Mouse (Mus musculus) splenic B cell, adult 2 months (primary cell): Measurements from ENCODE around the gene Umad1.

Experiments
- DNase-seq: peaks from one replicate; pipeline ENCODE4 v3.0.0-alpha.2; 2011; ENCODE audit warnings: low read depth, low spot score
- H3K27me3 ChIP-seq: 2 replicates; pipeline ENCODE4 v1.6.1; 2012; ENCODE audit warnings: mild to moderate bottlenecking, low read length, moderate library complexity, mixed read lengths; ENCODE audit not compliant: control insufficient read depth, poor library complexity, insufficient read depth, severe bottlenecking
- H3K36me3 ChIP-seq: 2 replicates; pipeline ENCODE4 v1.6.1; 2012; ENCODE audit warnings: mild to moderate bottlenecking, low read length, moderate library complexity, mixed read lengths; ENCODE audit not compliant: control insufficient read depth, poor library complexity, insufficient read depth, severe bottlenecking

Gene Umad1

DNA sequence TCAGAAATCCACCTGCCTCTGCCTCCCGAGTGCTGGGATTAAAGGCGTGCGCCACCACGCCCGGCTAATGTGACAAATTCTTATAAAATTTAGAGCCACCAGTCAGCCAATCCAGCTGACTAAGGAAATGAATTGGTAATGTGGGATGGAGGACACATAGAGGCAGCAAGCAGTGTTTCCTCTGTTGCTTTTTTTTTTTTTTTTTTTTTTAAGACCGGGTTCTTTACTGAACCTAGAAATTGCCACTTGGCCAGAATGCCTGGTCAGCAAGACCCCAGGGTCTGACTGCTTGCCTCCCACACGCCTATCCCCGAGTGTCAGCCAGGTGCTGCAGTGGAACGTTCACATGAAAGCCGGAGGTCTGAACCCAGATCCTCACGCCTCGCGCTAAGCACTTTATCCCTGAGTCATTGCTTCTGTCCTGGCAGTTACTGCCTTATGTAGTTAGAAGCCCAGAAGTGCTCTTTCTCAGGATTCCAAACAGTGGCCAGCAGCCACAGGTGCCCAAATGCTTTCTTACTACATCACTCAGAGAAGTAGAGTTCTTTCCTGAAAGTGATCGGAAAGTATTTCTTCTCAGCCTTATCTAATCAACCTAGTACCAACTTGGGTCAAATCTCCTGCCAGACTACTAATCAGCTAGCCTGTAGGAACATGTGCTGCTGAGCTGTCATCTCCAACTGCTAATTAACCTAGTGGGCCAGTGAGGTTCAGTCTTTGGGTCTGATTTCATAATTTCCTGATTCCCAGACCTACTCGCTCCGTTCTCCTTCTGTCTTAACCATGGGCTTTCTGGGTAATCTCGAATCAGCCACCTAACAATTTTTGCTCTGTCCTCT, 225.6 kb downstream of the Umad1 start:
- Histone ChIP-seq H3K36me3 (no peaks in the 10 kb centered on the region), H3K27me3 (no peaks in the 10 kb centered on the region)
- DNase-seq: peak; percentile 22

DNA sequence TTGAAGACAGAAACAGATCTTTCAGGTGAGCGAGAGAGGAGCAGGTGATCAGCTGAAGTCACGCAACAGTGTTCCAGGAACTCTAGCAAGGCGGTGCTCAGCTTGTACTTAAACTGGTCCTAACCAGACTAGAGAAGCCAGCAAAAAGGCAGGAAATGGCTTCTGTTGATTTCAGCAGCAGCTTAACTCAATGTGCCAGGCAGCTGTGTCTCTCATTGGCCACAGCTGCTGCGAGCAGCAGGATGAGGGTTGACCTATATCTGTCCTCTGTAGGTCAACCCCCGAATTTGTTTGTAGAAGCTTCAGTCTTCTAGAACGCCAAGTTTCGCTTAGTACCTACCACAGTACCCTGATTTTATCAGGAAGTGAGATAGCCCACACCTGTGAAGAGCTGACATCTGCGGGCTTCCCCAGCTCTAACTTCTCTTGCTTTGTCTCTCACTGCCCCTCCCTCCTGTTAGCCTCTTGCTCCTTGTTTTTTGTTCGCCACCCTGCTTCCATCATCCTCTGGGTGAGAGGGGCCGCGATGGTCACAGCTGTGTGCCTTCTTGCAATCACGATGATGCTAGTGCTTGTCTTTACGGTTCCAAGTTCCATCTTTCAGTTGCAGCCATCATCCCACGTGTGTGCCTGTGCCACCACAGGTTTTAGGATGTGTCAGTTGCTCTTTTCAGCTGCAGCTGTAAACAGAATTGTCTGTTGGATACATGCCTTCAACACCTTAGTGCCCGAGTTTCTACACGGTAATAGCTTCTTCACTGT, 226.5 kb downstream of the Umad1 start:
- H3K36me3 ChIP-seq: no peaks in the 10 kb centered on the region
- no peaks in the 10 kb centered on the region for H3K27me3 ChIP-seq
- peak; percentile 91 for DNase-seq

DNA sequence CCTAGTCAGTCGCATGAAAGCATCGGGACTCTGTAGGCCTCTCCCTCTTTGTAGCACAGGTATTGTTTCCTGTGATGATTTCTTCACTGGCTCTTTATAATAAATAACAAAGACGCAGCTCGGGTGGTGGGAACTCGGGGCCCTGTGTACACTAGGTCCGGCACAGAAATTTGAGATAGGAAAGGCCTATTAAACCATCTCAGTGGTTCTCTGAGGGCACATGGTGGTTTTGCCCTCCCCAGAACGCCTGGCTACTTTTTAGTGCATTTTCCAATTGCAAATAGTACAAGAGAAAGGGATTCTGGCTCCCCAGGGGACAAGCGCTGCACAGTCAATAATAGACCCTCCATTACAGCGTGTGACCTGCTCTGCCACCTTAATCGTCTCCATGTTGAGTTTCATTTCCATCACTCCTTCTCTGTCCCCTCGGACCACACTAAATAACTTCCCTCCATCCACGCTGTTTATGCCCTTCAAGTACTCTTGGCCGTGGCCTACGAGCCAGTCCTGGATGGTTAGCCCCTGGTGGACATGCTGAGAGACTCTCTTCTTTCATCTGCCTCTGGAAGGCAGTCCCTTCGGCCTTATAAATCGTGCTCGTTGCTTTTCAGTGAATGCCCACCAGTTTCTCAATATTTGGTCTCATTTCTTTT, 227.4 kb downstream of the Umad1 start:
- no peaks in the 10 kb centered on the region for H3K36me3 ChIP-seq
- H3K27me3 ChIP-seq: no peaks in the 10 kb centered on the region
- DNase-seq: no peak

DNA sequence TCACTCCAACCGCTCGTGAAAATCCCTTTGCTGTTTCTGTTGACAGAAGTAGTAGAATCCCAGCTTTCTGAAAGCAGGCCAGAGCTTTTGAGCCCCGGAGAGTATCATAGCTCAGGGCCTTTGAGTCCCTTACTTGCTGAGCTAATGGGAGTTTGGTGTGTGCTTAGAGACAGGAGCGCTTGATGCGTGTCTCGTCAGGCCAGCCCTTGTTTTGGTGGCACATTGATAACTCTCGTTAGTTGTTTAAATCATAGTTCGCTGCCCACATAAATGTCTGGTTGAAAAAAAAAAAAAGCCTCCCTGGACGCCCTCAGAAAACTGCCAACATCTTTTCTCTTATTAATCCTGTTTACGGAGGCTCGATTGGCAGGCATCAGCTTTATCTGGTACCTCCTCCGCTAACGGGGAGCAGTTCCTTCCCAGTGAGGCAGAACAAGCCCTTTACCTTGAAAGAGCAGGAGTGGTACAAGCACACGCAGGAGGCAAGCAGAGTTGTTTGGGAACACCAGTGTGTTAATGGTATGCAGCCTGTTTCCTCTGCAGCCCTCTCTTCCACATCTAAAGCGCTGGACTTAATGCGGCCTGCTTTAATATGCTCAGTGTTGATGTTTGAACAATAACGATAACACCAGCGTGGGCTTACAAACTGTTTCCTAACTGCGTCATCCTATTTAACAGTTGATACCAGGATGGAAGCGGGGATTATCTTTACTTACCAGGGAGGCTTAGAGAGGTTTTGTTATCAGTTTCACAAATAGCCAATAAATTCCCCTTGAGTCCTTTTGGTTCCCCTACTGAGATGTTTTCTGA, 228.2 kb downstream of the Umad1 start:
- no peak for DNase-seq
- Histone ChIP-seq H3K36me3 (no peaks in the 10 kb centered on the region), H3K27me3 (no peaks in the 10 kb centered on the region)

- Histone ChIP-seq H3K36me3 (no peaks in the 10 kb centered on the region), H3K27me3 (no peaks in the 10 kb centered on the region)
- DNase-seq: no peak
Measured at GRCm38 (mm10) chr6:8488249-8488648, 229.2 kb downstream of the Umad1 start.

- H3K27me3 ChIP-seq: no peaks in the 10 kb centered on the region
- DNase-seq: no peak
- H3K36me3 ChIP-seq: no peaks in the 10 kb centered on the region
Measured at GRCm38 (mm10) chr6:8489266-8489665, 230.2 kb downstream of the Umad1 start.

DNA sequence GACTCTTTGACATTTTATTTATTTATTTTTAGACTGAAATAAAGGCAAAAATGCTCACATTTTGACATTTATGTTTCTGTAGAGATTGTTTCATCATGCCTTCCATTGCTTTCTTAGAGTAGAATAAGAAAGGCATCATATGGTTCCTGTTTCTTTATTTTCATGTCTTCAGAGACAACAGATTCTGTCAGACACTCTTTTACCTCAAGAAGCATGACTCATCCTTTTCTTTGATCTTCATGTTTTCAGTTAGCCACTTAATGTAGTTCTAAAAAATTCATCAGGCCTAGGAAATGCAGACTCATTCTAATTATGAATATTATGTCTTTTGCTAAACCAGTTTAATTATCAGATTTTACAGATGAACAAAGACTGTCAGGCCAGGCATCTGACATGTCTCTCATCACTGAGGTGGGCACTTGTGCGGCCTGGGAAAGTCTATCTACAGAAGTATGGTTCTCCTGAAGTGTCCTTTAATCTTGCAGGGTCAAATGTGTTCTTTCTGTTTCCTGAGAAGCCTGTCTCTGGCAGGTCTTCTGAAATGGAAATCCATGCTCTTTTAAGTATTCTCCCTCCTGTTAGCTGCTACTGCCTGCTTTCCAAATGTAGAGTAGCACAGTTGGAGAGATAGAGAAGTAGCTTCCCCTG, 231.0 kb downstream of the Umad1 start:
- no peaks in the 10 kb centered on the region for H3K36me3 ChIP-seq
- DNase-seq: no peak
- H3K27me3 ChIP-seq: no peaks in the 10 kb centered on the region

- Histone ChIP-seq H3K27me3 (no peaks in the 10 kb centered on the region), H3K36me3 (no peaks in the 10 kb centered on the region)
- no peak for DNase-seq
Measured at GRCm38 (mm10) chr6:8492248-8492647, 233.2 kb downstream of the Umad1 start.

- Histone ChIP-seq H3K27me3 (no peaks in the 10 kb centered on the region), H3K36me3 (no peaks in the 10 kb centered on the region)
- peak; percentile 72 for DNase-seq
Measured at GRCm38 (mm10) chr6:8495109-8495826, 236.2 kb downstream of the Umad1 start.

GRCm38 (mm10) chr6:8495827-8496222, 236.7 kb downstream of the Umad1 start:
- DNase-seq: no peak
- Histone ChIP-seq H3K27me3 (no peaks in the 10 kb centered on the region), H3K36me3 (no peaks in the 10 kb centered on the region)

DNA sequence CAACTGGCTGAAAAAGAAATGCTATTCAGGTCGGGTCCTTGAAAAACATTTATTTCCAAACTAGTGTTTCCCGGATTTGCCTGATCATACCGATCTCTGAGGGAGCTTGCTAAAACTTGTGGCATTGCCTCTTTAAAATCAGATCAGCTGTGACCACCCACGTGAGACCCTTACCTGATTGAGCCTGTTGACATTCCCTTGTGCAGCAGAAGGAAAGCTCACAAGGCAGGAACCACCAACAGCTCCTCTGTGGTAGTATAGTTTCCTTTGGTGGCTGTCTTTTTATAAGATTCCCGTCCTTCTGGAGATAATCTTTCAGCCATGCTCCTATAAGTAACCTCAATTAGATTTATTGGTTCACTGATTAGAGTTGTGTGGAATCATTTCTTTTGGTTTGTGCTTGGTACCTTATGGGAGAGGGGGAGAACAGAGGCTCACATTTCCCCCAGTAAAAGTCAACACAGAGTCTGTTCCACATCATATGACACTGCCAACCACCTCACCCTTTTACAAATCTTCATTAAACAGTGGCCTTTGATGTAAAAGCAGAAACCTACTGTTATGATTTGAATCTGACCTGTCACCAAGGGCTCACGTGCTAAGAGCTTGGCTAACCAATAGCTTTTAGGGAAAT, 238.3 kb downstream of the Umad1 start:
- Histone ChIP-seq H3K36me3 (no peaks in the 10 kb centered on the region), H3K27me3 (no peaks in the 10 kb centered on the region)
- DNase-seq: no peak

DNA sequence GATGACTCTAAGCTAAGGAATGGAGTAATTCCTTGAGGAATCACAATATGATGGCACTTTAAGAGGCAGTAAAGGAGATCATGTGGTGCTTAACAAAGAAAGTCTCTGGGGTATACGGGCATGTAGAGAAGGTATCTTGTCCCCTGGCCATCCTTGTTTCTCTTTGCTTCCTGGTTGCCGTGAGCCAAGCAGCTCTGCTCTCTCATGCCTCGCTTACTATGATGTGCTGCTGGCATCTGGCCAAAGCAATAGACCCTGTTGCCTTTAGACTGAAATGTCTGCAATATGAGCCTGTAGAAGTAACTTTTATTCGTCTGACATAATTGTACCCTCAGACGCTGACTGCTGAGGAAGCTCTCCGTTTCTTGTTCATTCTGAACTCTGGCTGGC, 238.8 kb downstream of the Umad1 start:
- peak; percentile 54 for DNase-seq
- Histone ChIP-seq H3K36me3 (no peaks in the 10 kb centered on the region), H3K27me3 (no peaks in the 10 kb centered on the region)

GRCm38 (mm10) chr6:8498961-8499360, 239.9 kb downstream of the Umad1 start:
- peak; percentile 73 for DNase-seq
- no peaks in the 10 kb centered on the region for H3K27me3 ChIP-seq

More at GRCm38 (mm10) chr6:8498961-8499360, 239.9 kb downstream of the Umad1 start:
- H3K36me3 ChIP-seq: no peaks in the 10 kb centered on the region
